Mouse (Mus musculus): ENCODE data around the gene Smyd3. TPM values are rescaled to one million over a fixed set of nuclear protein-coding genes. Genes with fewer than 3 reads are reported as not detected.
"Not testable (repeated sequence)": the region's sequence is repeated elsewhere in the genome, so short reads cannot be mapped to it uniquely, and the experiment has no call there.

The Smyd3 gene
- polyA plus RNA-seq, 1 experiment from 2014 or later, result 22.0 TPM

DNA sequence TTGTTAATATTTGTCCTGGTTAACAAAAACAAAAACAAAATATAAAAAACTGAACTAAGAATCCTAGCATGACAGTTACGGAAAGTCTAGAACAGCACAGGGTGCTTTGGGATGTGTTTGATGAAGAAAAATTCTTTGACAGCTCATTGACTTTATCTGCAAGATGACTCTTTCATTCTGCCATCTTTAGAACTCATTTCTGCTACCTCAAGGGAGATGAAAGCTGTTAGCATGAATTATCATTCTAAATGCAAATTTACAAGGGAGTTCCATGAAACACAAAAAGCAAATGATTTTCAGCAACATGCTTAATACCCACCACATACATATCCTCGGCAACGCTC, 190.9 kb downstream of the Smyd3 start:
- no peak overlapping the region for H3K4me2 ChIP-seq (replicated peaks)
- no peaks in the 10 kb centered on the region for H3K36me3 ChIP-seq
- ATAC-seq (ENCODE audit: insufficient number of reproducible peaks, low FRiP score, low TSS enrichment, low read depth), result no peak
- H3K4me1 ChIP-seq, result no peaks in the 10 kb centered on the region
- H3K9me3 ChIP-seq (replicated peaks), result no peaks in the 10 kb centered on the region
- 87% methylated on average over 3 of the region's 3 CpGs for WGBS
- H3K27ac ChIP-seq (replicated peaks), result no peak overlapping the region
- no peak overlapping the region for H3K4me3 ChIP-seq (replicated peaks)
- H3K9ac ChIP-seq, result no peak overlapping the region
- H3K27me3 ChIP-seq, result no peaks in the 10 kb centered on the region

GRCm38 (mm10) chr1:179326262-179326964, 191.4 kb downstream of the Smyd3 start:
- Histone ChIP-seq H3K27me3 (no peaks in the 10 kb centered on the region), H3K4me1 (no peaks in the 10 kb centered on the region), H3K9ac (no peak overlapping the region), H3K4me3 (replicated peaks) (no peak overlapping the region), H3K27ac (replicated peaks) (no peak overlapping the region), H3K36me3 (no peaks in the 10 kb centered on the region), H3K9me3 (replicated peaks) (no peaks in the 10 kb centered on the region), H3K4me2 (replicated peaks) (no peak overlapping the region)
- 86% methylated on average over 9 of the region's 9 CpGs for WGBS
- ATAC-seq (ENCODE audit: insufficient number of reproducible peaks, low FRiP score, low TSS enrichment, low read depth), result no peak

- Histone ChIP-seq H3K4me3 (replicated peaks) (no peak overlapping the region), H3K27me3 (no peaks in the 10 kb centered on the region), H3K27ac (replicated peaks) (no peak overlapping the region), H3K36me3 (no peaks in the 10 kb centered on the region), H3K4me1 (no peaks in the 10 kb centered on the region), H3K9ac (no peak overlapping the region), H3K4me2 (replicated peaks) (no peak overlapping the region), H3K9me3 (replicated peaks) (no peaks in the 10 kb centered on the region)
- whole genome bisulfite sequencing, result 60% methylated on average over 6 of the region's 6 CpGs
- no peak for ATAC-seq (ENCODE audit: insufficient number of reproducible peaks, low FRiP score, low TSS enrichment, low read depth)
Measured at GRCm38 (mm10) chr1:179324271-179324670, 193.6 kb downstream of the Smyd3 start.

DNA sequence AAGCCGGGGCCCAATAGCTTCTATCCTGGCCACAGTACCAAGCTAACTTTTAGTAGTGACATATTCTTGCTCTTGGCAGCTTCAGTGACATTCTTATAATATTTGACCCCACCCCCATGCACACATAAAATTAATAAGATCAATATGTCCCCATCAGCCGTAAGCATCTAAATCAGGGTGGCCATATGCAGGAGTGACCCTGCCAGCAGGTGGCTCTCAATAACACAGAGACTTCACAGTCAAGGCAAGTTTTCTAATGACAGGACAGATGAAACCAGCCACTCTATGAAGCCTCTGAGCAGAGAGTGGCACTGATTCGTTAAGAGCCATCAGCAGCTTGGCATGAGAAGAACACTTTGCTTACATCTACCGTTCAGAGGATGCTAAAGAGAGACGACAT, 204.2 kb downstream of the Smyd3 start:
- Histone ChIP-seq H3K36me3 (no peaks in the 10 kb centered on the region), H3K4me3 (replicated peaks) (no peak overlapping the region), H3K9me3 (replicated peaks) (no peaks in the 10 kb centered on the region), H3K4me1 (no peaks in the 10 kb centered on the region), H3K4me2 (replicated peaks) (no peak overlapping the region), H3K27ac (replicated peaks) (no peak overlapping the region), H3K9ac (no peak overlapping the region), H3K27me3 (no peaks in the 10 kb centered on the region)
- WGBS, result 64% methylated on average over 5 of the region's 5 CpGs
- ATAC-seq (ENCODE audit: insufficient number of reproducible peaks, low FRiP score, low TSS enrichment, low read depth), result no peak

DNA sequence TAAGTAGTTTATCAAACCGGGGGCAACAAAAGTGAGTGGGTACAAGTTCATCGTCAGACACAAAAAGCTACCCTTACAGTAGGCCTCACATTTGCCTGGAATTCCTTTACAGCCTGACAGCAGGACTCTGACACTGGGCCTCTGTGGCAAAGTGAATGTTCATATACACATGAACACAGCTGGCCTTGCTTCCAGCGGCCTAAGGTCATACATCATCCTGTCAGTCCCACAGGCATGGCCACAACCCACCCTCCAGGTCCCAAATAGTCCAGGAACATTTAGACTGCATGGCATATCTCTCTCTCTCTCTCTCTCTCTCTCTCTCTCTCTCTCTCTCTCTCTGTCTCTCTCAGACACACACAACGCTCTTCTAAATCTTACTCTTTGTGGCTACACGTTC, 208.4 kb downstream of the Smyd3 start:
- Histone ChIP-seq H3K4me2 (replicated peaks) (no peak overlapping the region), H3K27ac (replicated peaks) (no peak overlapping the region), H3K4me3 (replicated peaks) (no peak overlapping the region), H3K27me3 (no peaks in the 10 kb centered on the region), H3K9me3 (replicated peaks) (no peaks in the 10 kb centered on the region), H3K36me3 (no peaks in the 10 kb centered on the region), H3K4me1 (no peaks in the 10 kb centered on the region), H3K9ac (no peak overlapping the region)
- ATAC-seq (ENCODE audit: insufficient number of reproducible peaks, low FRiP score, low TSS enrichment, low read depth), result no peak
- 72% methylated on average over 5 of the region's 5 CpGs for WGBS

GRCm38 (mm10) chr1:179302446-179303230, 215.2 kb downstream of the Smyd3 start:
- no peak overlapping the region for H3K9ac ChIP-seq
- no peak for ATAC-seq (ENCODE audit: insufficient number of reproducible peaks, low FRiP score, low TSS enrichment, low read depth)
- no peak overlapping the region for H3K27ac ChIP-seq (replicated peaks)
- H3K9me3 ChIP-seq (replicated peaks), result no peaks in the 10 kb centered on the region
- H3K36me3 ChIP-seq, result no peaks in the 10 kb centered on the region
- H3K4me3 ChIP-seq (replicated peaks), result no peak overlapping the region
- H3K4me2 ChIP-seq (replicated peaks), result no peak overlapping the region
- H3K4me1 ChIP-seq, result no peaks in the 10 kb centered on the region
- H3K27me3 ChIP-seq, result no peaks in the 10 kb centered on the region
- 89% methylated on average over 13 of the region's 13 CpGs for WGBS

GRCm38 (mm10) chr1:179295626-179296025, 222.2 kb downstream of the Smyd3 start:
- Histone ChIP-seq H3K4me3 (replicated peaks) (no peak overlapping the region), H3K4me2 (replicated peaks) (no peak overlapping the region), H3K4me1 (no peaks in the 10 kb centered on the region), H3K27ac (replicated peaks) (no peak overlapping the region), H3K36me3 (no peaks in the 10 kb centered on the region), H3K27me3 (no peaks in the 10 kb centered on the region), H3K9me3 (replicated peaks) (no peaks in the 10 kb centered on the region), H3K9ac (no peak overlapping the region)
- no peak for ATAC-seq (ENCODE audit: insufficient number of reproducible peaks, low FRiP score, low TSS enrichment, low read depth)
- WGBS, result 29% methylated on average over 6 of the region's 6 CpGs

DNA sequence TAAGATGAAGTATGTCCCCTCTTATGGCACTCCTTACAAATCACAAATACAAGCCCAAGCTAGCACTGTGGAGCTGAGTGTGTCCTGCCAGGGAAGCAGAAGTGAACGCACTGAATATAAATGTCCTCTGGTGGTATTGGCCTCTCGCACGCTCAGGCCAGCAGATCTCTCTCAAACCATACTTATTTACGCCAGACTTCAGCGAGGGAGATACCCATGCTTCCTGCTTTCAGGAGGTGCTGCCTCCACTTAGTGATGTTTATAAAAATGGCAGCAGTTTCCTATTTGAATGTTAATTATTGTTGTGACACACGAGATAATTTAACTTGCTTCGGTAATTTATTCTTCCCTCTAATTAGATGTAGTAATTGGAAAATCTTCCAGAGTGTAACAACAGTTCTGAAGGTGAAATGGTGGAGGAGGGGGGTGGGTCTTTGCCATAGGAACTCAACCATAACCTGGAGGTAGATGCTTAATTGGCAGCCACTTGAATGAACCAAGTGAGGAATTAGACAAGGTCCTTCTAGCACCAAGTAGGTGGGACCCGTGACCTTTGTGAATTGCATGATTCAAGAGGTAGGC, 224.0 kb downstream of the Smyd3 start:
- no peak for ATAC-seq (ENCODE audit: insufficient number of reproducible peaks, low FRiP score, low TSS enrichment, low read depth)
- H3K36me3 ChIP-seq, result no peaks in the 10 kb centered on the region
- no peaks in the 10 kb centered on the region for H3K27me3 ChIP-seq
- H3K9ac ChIP-seq, result no peak overlapping the region
- H3K4me2 ChIP-seq (replicated peaks), result no peak overlapping the region
- H3K4me3 ChIP-seq (replicated peaks), result no peak overlapping the region
- no peaks in the 10 kb centered on the region for H3K9me3 ChIP-seq (replicated peaks)
- 81% methylated on average over 8 of the region's 8 CpGs for WGBS
- H3K27ac ChIP-seq (replicated peaks), result no peak overlapping the region
- H3K4me1 ChIP-seq, result no peaks in the 10 kb centered on the region

DNA sequence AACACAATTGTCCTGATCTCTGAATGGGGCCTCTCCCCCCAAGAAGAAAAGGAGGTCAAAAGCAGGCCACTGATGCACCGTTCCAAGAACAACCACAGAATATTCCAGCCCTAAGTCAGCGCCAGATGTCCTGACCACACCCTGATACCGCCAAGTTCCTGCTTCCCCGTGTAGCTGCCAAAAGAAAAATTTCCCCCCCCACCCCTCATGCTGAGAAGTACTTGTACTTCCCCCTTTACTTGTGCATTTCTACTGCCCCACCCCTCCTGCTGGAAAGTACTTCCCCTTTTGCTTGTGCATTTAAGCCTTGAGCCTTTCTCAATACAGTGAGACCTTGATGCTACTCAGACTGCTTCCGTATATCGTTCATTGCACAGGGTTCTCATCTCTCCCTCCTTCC, 227.7 kb downstream of the Smyd3 start:
- H3K27ac ChIP-seq (replicated peaks); H3K4me3 ChIP-seq (replicated peaks); H3K36me3 ChIP-seq; H3K27me3 ChIP-seq; H3K4me2 ChIP-seq (replicated peaks); H3K9ac ChIP-seq; ATAC-seq (ENCODE audit: insufficient number of reproducible peaks, low FRiP score, low TSS enrichment, low read depth); H3K4me1 ChIP-seq; H3K9me3 ChIP-seq (replicated peaks): not testable (repeated sequence)
- 90% methylated on average over 6 of the region's 6 CpGs for WGBS

DNA sequence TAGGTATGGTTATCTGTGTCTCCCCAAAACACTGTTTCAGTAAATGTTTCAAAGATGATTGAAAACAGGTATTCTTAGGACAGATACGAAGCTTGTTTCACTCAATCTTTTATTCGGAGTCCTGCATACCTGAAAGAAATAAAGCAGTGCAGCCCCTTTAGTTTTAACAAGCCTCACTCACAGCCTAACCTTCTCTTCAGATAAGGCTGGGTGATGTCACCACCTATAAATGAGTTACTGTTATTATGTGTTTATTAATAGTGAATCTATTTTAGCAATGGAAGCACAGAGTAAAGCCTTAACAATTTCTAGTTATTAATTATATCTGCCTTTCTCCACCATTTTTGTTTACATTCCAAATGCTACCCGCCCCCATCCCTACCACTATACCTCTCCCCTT, 228.1 kb downstream of the Smyd3 start:
- WGBS, result 82% methylated on average over 3 of the region's 3 CpGs
- no peaks in the 10 kb centered on the region for H3K9me3 ChIP-seq (replicated peaks)

GRCm38 (mm10) chr1:179286748-179287147, 231.1 kb downstream of the Smyd3 start:
- Histone ChIP-seq H3K9ac (no peak overlapping the region), H3K9me3 (replicated peaks) (no peaks in the 10 kb centered on the region), H3K27me3 (no peaks in the 10 kb centered on the region), H3K4me2 (replicated peaks) (no peak overlapping the region), H3K4me1 (no peaks in the 10 kb centered on the region), H3K27ac (replicated peaks) (no peak overlapping the region), H3K4me3 (replicated peaks) (no peak overlapping the region), H3K36me3 (no peaks in the 10 kb centered on the region)
- 67% methylated on average over 6 of the region's 6 CpGs for WGBS
- ATAC-seq (ENCODE audit: insufficient number of reproducible peaks, low FRiP score, low TSS enrichment, low read depth), result no peak

More for the DNA sequence above, 228.1 kb downstream of the Smyd3 start:
- no peak overlapping the region for H3K4me3 ChIP-seq (replicated peaks)
- no peaks in the 10 kb centered on the region for H3K4me1 ChIP-seq
- H3K36me3 ChIP-seq, result no peaks in the 10 kb centered on the region
- no peak overlapping the region for H3K27ac ChIP-seq (replicated peaks)
- H3K4me2 ChIP-seq (replicated peaks), result no peak overlapping the region
- H3K9ac ChIP-seq, result no peak overlapping the region
- H3K27me3 ChIP-seq, result no peaks in the 10 kb centered on the region
- ATAC-seq (ENCODE audit: insufficient number of reproducible peaks, low FRiP score, low TSS enrichment, low read depth), result no peak

Data from embryonic facial prominence, embryonic 15.5 days (tissue).